Mouse (Mus musculus) CD4-positive helper T cell, adult 2 months (primary cell): ENCODE measurements around the gene Sox1.

ENCODE experiments used
- DNase-seq: peaks from one replicate; pipeline ENCODE4 v3.0.0-alpha.2; 2012; ENCODE audit warnings: low read depth, missing footprints, low spot score

The Sox1 gene

GRCm38 (mm10) chr8:12389116-12389471, 6.0 kb upstream of the Sox1 start:
- no peak for DNase-seq

- no peak for DNase-seq
These were observed 5.1 kb upstream of the Sox1 start for GRCm38 (mm10) chr8:12389801-12390639.

- no peak for DNase-seq
These were observed 4.3 kb upstream of the Sox1 start for GRCm38 (mm10) chr8:12390640-12391365.

GRCm38 (mm10) chr8:12391366-12392250, 3.5 kb upstream of the Sox1 start:
- DNase-seq, result no peak

GRCm38 (mm10) chr8:12392801-12393200, 2.3 kb upstream of the Sox1 start:
- DNase-seq, result no peak

- no peak for DNase-seq
These were observed 602 bp upstream of the Sox1 start for GRCm38 (mm10) chr8:12394385-12395000.

- DNase-seq, result no peak
These were observed 1.6 kb downstream of the Sox1 start for GRCm38 (mm10) chr8:12396501-12397345.

GRCm38 (mm10) chr8:12397346-12397925, 2.3 kb downstream of the Sox1 start:
- DNase-seq, result no peak

GRCm38 (mm10) chr8:12398011-12398945, 3.2 kb downstream of the Sox1 start:
- DNase-seq, result no peak

GRCm38 (mm10) chr8:12399421-12400205, 4.5 kb downstream of the Sox1 start:
- DNase-seq, result no peak

GRCm38 (mm10) chr8:12400611-12401390, 5.7 kb downstream of the Sox1 start:
- DNase-seq, result no peak

GRCm38 (mm10) chr8:12401391-12402270, 6.5 kb downstream of the Sox1 start:
- DNase-seq, result no peak

GRCm38 (mm10) chr8:12402709-12403108, 7.6 kb downstream of the Sox1 start:
- no peak for DNase-seq

- no peak for DNase-seq
These were observed 12.9 kb downstream of the Sox1 start for GRCm38 (mm10) chr8:12408020-12408419.

- DNase-seq, result no peak
These were observed 14.9 kb downstream of the Sox1 start for GRCm38 (mm10) chr8:12409976-12410375.

GRCm38 (mm10) chr8:12417056-12417455, 22.0 kb downstream of the Sox1 start:
- no peak for DNase-seq

GRCm38 (mm10) chr8:12420537-12420936, 25.4 kb downstream of the Sox1 start:
- no peak for DNase-seq
